ENCODE assay signal across 15 mouse cellular contexts in the genomic region with DNA sequence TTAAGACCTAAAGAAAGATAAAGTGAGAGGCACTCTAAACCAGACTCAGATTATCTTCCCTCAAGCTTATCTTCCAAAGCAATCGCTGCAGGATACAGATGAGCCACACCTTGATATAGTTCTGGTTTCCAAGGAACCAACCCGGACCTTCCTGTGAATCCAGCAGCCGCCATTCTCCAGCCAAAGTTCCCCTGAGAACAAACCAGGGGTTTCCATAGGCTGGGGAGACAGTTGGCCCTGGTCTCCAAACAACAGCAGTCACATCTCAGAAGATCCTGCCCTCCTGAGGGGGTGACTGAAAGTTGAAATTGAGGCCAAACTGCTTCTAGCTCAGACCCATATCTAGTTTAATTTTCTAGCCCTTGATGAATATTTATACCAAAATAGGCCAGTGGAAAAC. TPM values are rescaled to one million over a fixed set of nuclear protein-coding genes. Genes with fewer than 3 reads are reported as not detected.
DNase-seq lines count a peak whose midpoint lies in the region; ATAC-seq lines count a peak whose summit lies in the region.
"Had no signal": no experiment of that assay in that cellular context is flagged by ENCODE, and none has a peak within 500 bp of the region (broad histone marks: within the 10 kb centered on the region; RNA-seq: fewer than 3 reads in every experiment).

No protein-coding gene starts in this region.

- peaks cover 37% of the 10 kb centered on the region for H3K4me1 ChIP-seq in heart, embryonic 13.5 days
- H3K4me1 ChIP-seq: forebrain, embryonic 15.5 days; hindbrain, embryonic 15.5 days had no signal

- H3K27me3 ChIP-seq in heart, embryonic 13.5 days (replicated peaks): no peaks in the 10 kb centered on the region
- H3K27me3 ChIP-seq: embryonic facial prominence, embryonic 12.5 days; forebrain, embryonic 15.5 days; hindbrain, embryonic 15.5 days had no signal

- no peak overlapping the region for H3K9ac ChIP-seq in heart, embryonic 13.5 days
- H3K9ac ChIP-seq: embryonic facial prominence, embryonic 12.5 days; forebrain, embryonic 15.5 days; hindbrain, embryonic 15.5 days had no signal

- H3K27ac ChIP-seq in heart, embryonic 13.5 days (replicated peaks): peak overlapping the region; percentile 45
- H3K27ac ChIP-seq: embryonic facial prominence, embryonic 12.5 days; forebrain, embryonic 15.5 days; hindbrain, embryonic 15.5 days had no signal

- H3K4me2 ChIP-seq in heart, embryonic 13.5 days: no peak overlapping the region
- H3K4me2 ChIP-seq: embryonic facial prominence, embryonic 12.5 days; forebrain, embryonic 15.5 days; hindbrain, embryonic 15.5 days had no signal

- WGBS in heart, embryonic 13.5 days: 73% methylated on average over 3 of the region's 3 CpGs

- no peak overlapping the region for H3K4me3 ChIP-seq in heart, embryonic 13.5 days
- H3K4me3 ChIP-seq: embryonic facial prominence, embryonic 12.5 days; forebrain, embryonic 15.5 days; hindbrain, embryonic 15.5 days had no signal

- H3K9me3 ChIP-seq in heart, embryonic 13.5 days: 0 out of 2 replicates have a peak, but pooled peaks cover 3% of the 10 kb centered on the region
- H3K9me3 ChIP-seq: embryonic facial prominence, embryonic 12.5 days; forebrain, embryonic 15.5 days; hindbrain, embryonic 15.5 days had no signal

- peaks cover 24% of the 10 kb centered on the region for H3K36me3 ChIP-seq in heart, embryonic 13.5 days
- H3K36me3 ChIP-seq: embryonic facial prominence, embryonic 12.5 days; forebrain, embryonic 15.5 days; hindbrain, embryonic 15.5 days had no signal

- peak; percentile 93 for DNase-seq in heart, adult 11 months
- DNase-seq in heart, adult 8-10 months (ENCODE audit: low spot score): no peak
- no peak for DNase-seq in heart, postnatal 36 days
- peak; percentile 30 for DNase-seq in kidney, postnatal 10 days
- no peak for DNase-seq in kidney, postnatal 25 days
- DNase-seq in ovary, postnatal 14 days (ENCODE audit: low spot score): no peak
- DNase-seq: cerebellum, adult 11-12 months; cerebellum, adult 9-10 months; cerebellum, postnatal 25 days had no signal

- intact Hi-C loops in heart, postnatal 36 days (cut with DNase I): loop anchor here (2.0 kb wide), 1 partner anchor 13 kb away; no protein-coding TSS in a partner anchor

- ATAC-seq in heart, embryonic 13.5 days (ENCODE audit: extremely low read depth, insufficient number of reproducible peaks, low FRiP score, low TSS enrichment): no peak
- ATAC-seq: forebrain, embryonic 15.5 days; intestine, embryonic 16.5 days had no signal

RNA-seq across cellular contexts. Expression of a gene that starts 14.7 kb away (rescaled TPM):
- 10 to 100 TPM; 32.8 to 38.7 (median 36.6) TPM for total RNA-seq in heart, adult 8-10 months (2022)
- polyA plus RNA-seq in heart, embryonic 13.5 days (2015; fragmentation: Nextera tagmentation; extraction: Ambion mirVana): 47.8 and 56.7 TPM in 2 replicates
- 10 to 100 TPM; 39.9 to 42.3 TPM for total RNA-seq in heart, postnatal 36 days (2021)
- total RNA-seq: MEL had no signal

Comparison
In these comparisons a context has a peak if more than half of its experiments do, and no peak if none do; other contexts are left out.
1. DNase-seq: peak in heart, adult 11 months (single experiment) and kidney, postnatal 10 days (single experiment); none in heart, adult 8-10 months (single experiment), heart, postnatal 36 days (0 of 2), kidney, postnatal 25 days (0 of 2) and ovary, postnatal 14 days (single experiment).